Mouse (Mus musculus): ENCODE results near the gene Dennd4a. TPM values are rescaled to one million over a fixed set of nuclear protein-coding genes. Genes with fewer than 3 reads are reported as not detected.

Dennd4a gene
- polyA plus RNA-seq, 1 experiment from 2014 or later = 10.8 TPM

GRCm38 (mm10) chr9:64793794-64794193 lies 17.3 kb upstream of the Dennd4a start:
- 81% methylated on average over 3 of the region's 3 CpGs for WGBS
- H3K4me3 ChIP-seq (ENCODE audit: low read depth, low read length) = no peak overlapping the region

GRCm38 (mm10) chr9:64794448-64795420 lies 16.4 kb upstream of the Dennd4a start:
- Histone ChIP-seq H3K27me3 (ENCODE audit: control insufficient read depth, insufficient read depth, low read length) (no peaks in the 10 kb centered on the region), H3K9me3 (ENCODE audit: control insufficient read depth, low read length) (no peaks in the 10 kb centered on the region), H3K27ac (ENCODE audit: low read depth, low read length) (no peak overlapping the region), H3K9ac (ENCODE audit: low read length) (no peak overlapping the region), H3K4me3 (ENCODE audit: low read depth, low read length) (no peak overlapping the region), H3K36me3 (ENCODE audit: control insufficient read depth, insufficient read depth, low read length) (no peaks in the 10 kb centered on the region), H3K4me2 (ENCODE audit: low read depth) (no peak overlapping the region), H3K4me1 (ENCODE audit: control insufficient read depth, insufficient read depth, low read length) (no peaks in the 10 kb centered on the region)
- ATAC-seq (ENCODE audit: insufficient read depth, low FRiP score, low TSS enrichment) (no peak), DNase-seq (ENCODE audit: low spot score) (no peak)
- WGBS = 82% methylated on average over 6 of the region's 6 CpGs

More at GRCm38 (mm10) chr9:64793794-64794193, 17.3 kb upstream of the Dennd4a start:
- Histone ChIP-seq H3K9me3 (ENCODE audit: control insufficient read depth, low read length) (no peaks in the 10 kb centered on the region), H3K27ac (ENCODE audit: low read depth, low read length) (no peak overlapping the region), H3K9ac (ENCODE audit: low read length) (no peak overlapping the region), H3K4me2 (ENCODE audit: low read depth) (no peak overlapping the region), H3K4me1 (ENCODE audit: control insufficient read depth, insufficient read depth, low read length) (no peaks in the 10 kb centered on the region), H3K27me3 (ENCODE audit: control insufficient read depth, insufficient read depth, low read length) (no peaks in the 10 kb centered on the region), H3K36me3 (ENCODE audit: control insufficient read depth, insufficient read depth, low read length) (no peaks in the 10 kb centered on the region)
- ATAC-seq (ENCODE audit: insufficient read depth, low FRiP score, low TSS enrichment) (no peak), DNase-seq (ENCODE audit: low spot score) (no peak)

GRCm38 (mm10) chr9:64795846-64796615 lies 15.1 kb upstream of the Dennd4a start:
- Histone ChIP-seq H3K4me3 (ENCODE audit: low read depth, low read length) (no peak overlapping the region), H3K27ac (ENCODE audit: low read depth, low read length) (no peak overlapping the region), H3K36me3 (ENCODE audit: control insufficient read depth, insufficient read depth, low read length) (no peaks in the 10 kb centered on the region), H3K27me3 (ENCODE audit: control insufficient read depth, insufficient read depth, low read length) (no peaks in the 10 kb centered on the region), H3K4me1 (ENCODE audit: control insufficient read depth, insufficient read depth, low read length) (no peaks in the 10 kb centered on the region), H3K4me2 (ENCODE audit: low read depth) (no peak overlapping the region), H3K9me3 (ENCODE audit: control insufficient read depth, low read length) (no peaks in the 10 kb centered on the region), H3K9ac (ENCODE audit: low read length) (no peak overlapping the region)
- DNase-seq (ENCODE audit: low spot score) (no peak), ATAC-seq (ENCODE audit: insufficient read depth, low FRiP score, low TSS enrichment) (no peak)
- 78% methylated on average over 3 of the region's 3 CpGs for WGBS

GRCm38 (mm10) chr9:64797392-64797791 lies 13.7 kb upstream of the Dennd4a start:
- no peak overlapping the region for H3K9ac ChIP-seq (ENCODE audit: low read length)
- no peaks in the 10 kb centered on the region for H3K36me3 ChIP-seq (ENCODE audit: control insufficient read depth, insufficient read depth, low read length)
- no peak overlapping the region for H3K4me2 ChIP-seq (ENCODE audit: low read depth)
- H3K4me1 ChIP-seq (ENCODE audit: control insufficient read depth, insufficient read depth, low read length) = no peaks in the 10 kb centered on the region
- WGBS = 94% methylated on average over 4 of the region's 4 CpGs
- no peak for ATAC-seq (ENCODE audit: insufficient read depth, low FRiP score, low TSS enrichment)
- no peaks in the 10 kb centered on the region for H3K9me3 ChIP-seq (ENCODE audit: control insufficient read depth, low read length)
- no peak for DNase-seq (ENCODE audit: low spot score)
- no peaks in the 10 kb centered on the region for H3K27me3 ChIP-seq (ENCODE audit: control insufficient read depth, insufficient read depth, low read length)
- no peak overlapping the region for H3K4me3 ChIP-seq (ENCODE audit: low read depth, low read length)
- no peak overlapping the region for H3K27ac ChIP-seq (ENCODE audit: low read depth, low read length)

- ATAC-seq (ENCODE audit: insufficient read depth, low FRiP score, low TSS enrichment) (no peak), DNase-seq (ENCODE audit: low spot score) (no peak)
- H3K4me1 ChIP-seq (ENCODE audit: control insufficient read depth, insufficient read depth, low read length) = no peaks in the 10 kb centered on the region
- no peak overlapping the region for H3K27ac ChIP-seq (ENCODE audit: low read depth, low read length)
- no peaks in the 10 kb centered on the region for H3K27me3 ChIP-seq (ENCODE audit: control insufficient read depth, insufficient read depth, low read length)
- no peak overlapping the region for H3K9ac ChIP-seq (ENCODE audit: low read length)
- no peaks in the 10 kb centered on the region for H3K9me3 ChIP-seq (ENCODE audit: control insufficient read depth, low read length)
- H3K4me3 ChIP-seq (ENCODE audit: low read depth, low read length) = no peak overlapping the region
- no peaks in the 10 kb centered on the region for H3K36me3 ChIP-seq (ENCODE audit: control insufficient read depth, insufficient read depth, low read length)
- H3K4me2 ChIP-seq (ENCODE audit: low read depth) = no peak overlapping the region
Observed at GRCm38 (mm10) chr9:64798099-64798498, 13.0 kb upstream of the Dennd4a start.

DNA sequence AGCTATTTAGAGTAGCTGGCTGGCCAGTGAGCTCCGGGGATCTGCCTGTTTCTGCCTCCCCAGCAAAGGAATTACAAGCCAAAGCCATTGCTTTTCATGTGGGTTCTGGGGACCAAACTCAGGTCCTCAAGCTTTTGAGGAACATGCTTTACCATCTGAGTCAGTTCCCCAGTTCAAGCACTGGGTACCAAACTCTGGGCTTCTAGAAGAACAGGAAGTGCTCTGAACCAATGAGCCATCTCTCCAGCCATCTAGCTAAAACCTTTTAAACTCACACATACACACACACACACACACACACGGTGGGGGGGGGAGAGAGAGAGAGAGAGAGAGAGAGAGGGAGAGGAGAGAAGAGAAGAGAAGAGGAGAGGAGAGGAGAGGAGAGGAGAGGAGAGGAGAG lies 12.3 kb upstream of the Dennd4a start:
- no peak for DNase-seq (ENCODE audit: low spot score)

GRCm38 (mm10) chr9:64799504-64799903 lies 11.6 kb upstream of the Dennd4a start:
- no peak for ATAC-seq (ENCODE audit: insufficient read depth, low FRiP score, low TSS enrichment)
- WGBS = 94% methylated on average over 5 of the region's 5 CpGs
- no peaks in the 10 kb centered on the region for H3K27me3 ChIP-seq (ENCODE audit: control insufficient read depth, insufficient read depth, low read length)

More for the DNA sequence above, 12.3 kb upstream of the Dennd4a start:
- Histone ChIP-seq H3K4me2 (ENCODE audit: low read depth) (no peak overlapping the region), H3K4me1 (ENCODE audit: control insufficient read depth, insufficient read depth, low read length) (no peaks in the 10 kb centered on the region), H3K9ac (ENCODE audit: low read length) (no peak overlapping the region), H3K27me3 (ENCODE audit: control insufficient read depth, insufficient read depth, low read length) (no peaks in the 10 kb centered on the region), H3K36me3 (ENCODE audit: control insufficient read depth, insufficient read depth, low read length) (no peaks in the 10 kb centered on the region), H3K27ac (ENCODE audit: low read depth, low read length) (no peak overlapping the region), H3K4me3 (ENCODE audit: low read depth, low read length) (no peak overlapping the region), H3K9me3 (ENCODE audit: control insufficient read depth, low read length) (no peaks in the 10 kb centered on the region)
- 92% methylated on average over 1 of the region's 2 CpGs for WGBS
- ATAC-seq (ENCODE audit: insufficient read depth, low FRiP score, low TSS enrichment) = no peak

GRCm38 (mm10) chr9:64802561-64802960 lies 8.6 kb upstream of the Dennd4a start:
- WGBS = 85% methylated on average over 5 of the region's 5 CpGs
- H3K27ac ChIP-seq (ENCODE audit: low read depth, low read length) = no peak overlapping the region
- no peak overlapping the region for H3K4me3 ChIP-seq (ENCODE audit: low read depth, low read length)
- ATAC-seq (ENCODE audit: insufficient read depth, low FRiP score, low TSS enrichment) (no peak), DNase-seq (ENCODE audit: low spot score) (no peak)
- H3K9me3 ChIP-seq (ENCODE audit: control insufficient read depth, low read length) = no peaks in the 10 kb centered on the region
- no peaks in the 10 kb centered on the region for H3K36me3 ChIP-seq (ENCODE audit: control insufficient read depth, insufficient read depth, low read length)
- H3K9ac ChIP-seq (ENCODE audit: low read length) = no peak overlapping the region
- no peaks in the 10 kb centered on the region for H3K27me3 ChIP-seq (ENCODE audit: control insufficient read depth, insufficient read depth, low read length)
- H3K4me2 ChIP-seq (ENCODE audit: low read depth) = no peak overlapping the region
- no peaks in the 10 kb centered on the region for H3K4me1 ChIP-seq (ENCODE audit: control insufficient read depth, insufficient read depth, low read length)

More at GRCm38 (mm10) chr9:64799504-64799903, 11.6 kb upstream of the Dennd4a start:
- no peak overlapping the region for H3K9ac ChIP-seq (ENCODE audit: low read length)
- no peaks in the 10 kb centered on the region for H3K9me3 ChIP-seq (ENCODE audit: control insufficient read depth, low read length)
- no peak overlapping the region for H3K27ac ChIP-seq (ENCODE audit: low read depth, low read length)
- no peak overlapping the region for H3K4me3 ChIP-seq (ENCODE audit: low read depth, low read length)
- no peak overlapping the region for H3K4me2 ChIP-seq (ENCODE audit: low read depth)
- H3K4me1 ChIP-seq (ENCODE audit: control insufficient read depth, insufficient read depth, low read length) = no peaks in the 10 kb centered on the region
- DNase-seq (ENCODE audit: low spot score) = no peak
- H3K36me3 ChIP-seq (ENCODE audit: control insufficient read depth, insufficient read depth, low read length) = no peaks in the 10 kb centered on the region
